Mouse (Mus musculus) adrenal gland, adult 18-20 months (tissue): Measurements from ENCODE around the gene 4933434E20Rik. TPM values are rescaled to one million over a fixed set of nuclear protein-coding genes. Genes with fewer than 3 reads are reported as not detected.

Experiments used
- DNase-seq, 2 experiments: peaks; one replicate each; pipeline ENCODE4 v3.0.0; 2021 to 2022; ENCODE audit warnings: low spot score in 2 of 2
- total RNA-seq, 2 experiments: library from RNA; stranded (reverse); gene quantifications; 1 replicate in 1 of 2; 2 replicates in 1 of 2; pipeline ENCODE4 v1.2.3; 2021

The 4933434E20Rik gene
- total RNA-seq, 2 experiments from 2014 or later = 88.2 to 89.0 TPM

GRCm38 (mm10) chr3:90079763-90080497 lies 28.5 kb downstream of the 4933434E20Rik start:
- DNase-seq = peak; percentile 59 to 67

DNA sequence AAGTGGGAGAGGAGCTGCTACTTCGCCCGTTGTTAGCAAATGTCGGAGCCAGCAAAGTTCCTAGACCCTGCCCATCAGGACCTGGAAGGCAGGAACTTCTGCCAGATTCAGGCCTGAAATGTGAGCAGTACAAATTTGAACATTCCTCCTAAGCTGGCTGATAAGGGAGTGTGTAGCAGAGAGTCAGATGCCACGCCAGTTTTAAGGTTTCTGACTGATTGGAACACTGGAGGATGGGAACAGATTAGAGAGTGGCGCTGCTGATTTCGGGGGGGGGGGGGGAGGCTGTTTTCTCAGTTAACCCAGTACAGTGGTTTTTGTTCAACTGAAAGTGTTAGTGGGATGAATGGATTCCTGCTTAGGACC lies 29.0 kb downstream of the 4933434E20Rik start:
- DNase-seq = no peak

- DNase-seq = no peak
Observed at GRCm38 (mm10) chr3:90081365-90082240, 30.2 kb downstream of the 4933434E20Rik start.

- DNase-seq = peak in 1 of 2 experiments; percentile 44
Observed at GRCm38 (mm10) chr3:90083034-90083433, 31.6 kb downstream of the 4933434E20Rik start.

- DNase-seq = no peak
Observed at GRCm38 (mm10) chr3:90083698-90084324, 32.4 kb downstream of the 4933434E20Rik start.

GRCm38 (mm10) chr3:90084790-90085189 lies 33.4 kb downstream of the 4933434E20Rik start:
- DNase-seq = no peak

DNA sequence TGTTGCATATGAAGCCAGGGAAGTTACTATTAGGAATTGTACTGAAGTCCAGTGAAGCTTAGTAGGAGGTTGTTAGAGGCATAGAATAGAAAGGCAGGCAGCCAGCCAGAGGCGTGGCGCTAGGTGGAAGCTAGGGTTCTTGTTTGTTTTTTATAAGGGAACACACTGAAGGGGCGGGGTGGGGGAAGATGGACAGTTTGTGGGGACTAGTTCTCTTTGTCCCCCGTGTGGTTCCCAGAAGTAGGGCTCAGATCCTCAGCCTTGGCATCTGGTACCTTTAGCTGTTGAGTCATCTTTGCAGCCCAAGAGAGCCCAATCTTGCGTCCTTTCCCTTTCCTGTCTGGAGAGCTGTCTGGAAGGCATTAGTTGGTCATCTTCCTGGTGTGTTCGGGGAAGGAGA lies 33.8 kb downstream of the 4933434E20Rik start:
- DNase-seq = peak in 1 of 2 experiments; percentile 22

- no peak for DNase-seq
Observed at GRCm38 (mm10) chr3:90086068-90086467, 34.6 kb downstream of the 4933434E20Rik start.

DNA sequence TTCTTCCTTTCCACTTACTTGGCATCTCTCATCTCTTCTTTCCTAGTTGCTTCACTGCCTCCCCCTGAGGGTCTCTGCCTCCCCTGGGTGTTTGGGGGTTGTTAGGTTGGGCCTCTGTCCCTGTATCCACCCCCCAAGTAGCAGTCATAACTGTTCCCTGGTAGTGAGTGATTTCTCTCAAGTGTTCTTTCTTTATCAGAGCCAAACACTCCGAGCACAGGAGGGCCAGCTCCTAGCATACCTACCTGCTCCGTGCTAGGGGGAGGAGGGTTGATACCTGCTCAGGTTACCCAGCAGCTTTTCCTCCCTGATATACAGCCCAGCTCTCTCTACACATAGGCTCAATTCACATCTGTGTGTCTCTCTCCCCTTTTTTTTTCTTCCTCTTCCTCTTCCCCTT lies 37.2 kb downstream of the 4933434E20Rik start:
- DNase-seq = no peak

DNA sequence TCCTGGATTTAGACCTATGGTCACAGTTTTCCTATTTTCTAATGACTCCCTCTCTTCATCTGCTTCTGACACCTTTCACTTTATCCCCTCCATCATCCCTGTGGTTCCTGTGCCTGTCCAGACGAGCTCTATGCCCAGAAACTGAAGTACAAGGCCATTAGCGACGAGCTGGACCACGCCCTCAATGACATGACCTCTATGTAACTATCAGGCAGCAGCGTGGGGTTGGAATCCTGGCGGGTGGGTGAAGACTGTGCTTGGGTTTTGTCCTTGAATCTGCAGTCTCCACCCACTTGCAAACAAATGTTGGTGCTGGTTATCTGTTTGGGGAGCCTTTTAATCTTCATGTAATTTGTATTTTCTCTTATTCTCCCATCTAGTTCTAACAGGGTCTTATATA lies 39.5 kb downstream of the 4933434E20Rik start:
- DNase-seq = no peak

DNA sequence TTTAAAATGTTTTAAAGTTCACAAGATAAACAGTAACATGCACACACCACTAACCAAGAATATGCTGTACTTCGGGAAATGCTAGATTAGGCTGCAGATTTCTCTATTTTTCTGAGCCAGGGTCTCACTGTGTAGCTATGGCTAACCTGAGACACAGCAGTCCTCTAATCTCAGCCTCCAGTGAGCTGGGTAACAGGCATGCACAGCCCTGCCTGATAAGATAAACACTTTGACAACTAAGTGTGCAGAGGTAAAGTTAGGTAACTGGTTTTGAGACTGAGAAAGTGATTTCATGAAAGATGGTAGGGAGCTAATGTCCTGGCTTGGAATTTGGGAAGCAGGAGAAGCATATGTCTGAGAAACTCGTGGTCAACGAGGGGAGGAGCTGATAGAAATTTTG lies 43.0 kb downstream of the 4933434E20Rik start:
- DNase-seq = no peak

GRCm38 (mm10) chr3:90097928-90098327 lies 46.5 kb downstream of the 4933434E20Rik start:
- DNase-seq = no peak

DNA sequence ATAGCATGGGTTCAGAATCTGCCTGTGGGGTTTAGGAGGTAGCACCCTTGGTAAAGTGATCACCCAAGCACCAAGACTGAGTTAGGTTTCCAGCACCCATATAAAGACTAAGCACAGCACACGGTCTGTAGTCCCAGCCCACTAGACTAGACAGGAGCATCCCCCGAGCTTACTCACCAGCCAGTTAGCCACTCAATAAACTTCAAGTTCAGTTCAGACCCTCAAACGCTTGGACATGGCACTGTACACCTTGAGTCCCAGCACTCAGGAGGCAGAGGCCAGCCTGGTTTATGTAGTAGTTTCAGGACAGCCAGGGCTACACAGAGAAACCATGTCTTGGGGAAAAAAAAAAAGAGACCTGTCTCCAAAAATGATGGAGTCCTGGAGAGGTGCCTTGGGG lies 49.6 kb downstream of the 4933434E20Rik start:
- DNase-seq = no peak

DNA sequence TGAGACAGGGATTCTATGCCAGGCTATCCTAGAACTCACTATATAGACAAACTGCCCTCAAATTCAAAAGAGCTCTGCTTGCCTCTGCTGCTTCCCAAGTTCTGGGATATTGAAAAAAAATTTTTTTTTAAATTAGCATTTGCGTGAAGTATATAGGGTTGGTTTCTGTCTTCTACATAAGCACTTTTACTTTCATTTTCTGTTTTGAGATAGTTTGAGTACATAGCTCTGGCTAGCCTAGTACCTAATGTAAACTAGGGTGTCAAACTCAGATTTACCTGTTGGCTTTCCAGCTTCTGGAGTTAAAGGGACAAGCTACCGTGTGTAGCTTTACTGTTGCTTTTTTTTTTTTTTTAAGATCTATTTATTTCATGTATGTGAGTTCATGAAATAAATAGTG lies 50.2 kb downstream of the 4933434E20Rik start:
- DNase-seq = no peak

- no peak for DNase-seq
Observed at GRCm38 (mm10) chr3:90102239-90102638, 50.8 kb downstream of the 4933434E20Rik start.

DNA sequence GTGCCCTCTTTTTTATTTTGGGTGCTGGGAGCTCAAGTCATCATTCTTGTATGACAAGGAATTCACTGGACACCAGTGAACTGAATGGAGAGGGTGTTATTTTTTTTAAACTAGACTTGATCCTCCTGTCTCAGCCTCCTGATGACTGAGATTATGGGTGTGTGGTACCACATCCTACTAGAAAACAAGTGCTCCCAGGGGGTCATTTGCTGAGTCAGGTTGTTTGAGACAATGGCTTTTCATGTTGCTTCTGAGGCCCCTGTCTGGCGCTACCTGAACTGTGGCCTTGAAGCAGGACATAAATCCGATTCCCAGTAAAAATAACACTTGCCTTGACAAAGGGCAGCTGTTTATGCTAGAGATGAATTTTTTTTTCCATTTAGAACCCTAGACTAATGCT lies 51.7 kb downstream of the 4933434E20Rik start:
- no peak for DNase-seq

GRCm38 (mm10) chr3:90103938-90104337 lies 52.5 kb downstream of the 4933434E20Rik start, which contains the start of gene Nup210l:
Nup210l (plus strand) TSS chr3:90104132.
- DNase-seq = no peak

- DNase-seq = no peak
Observed at GRCm38 (mm10) chr3:90111706-90112105, 60.3 kb downstream of the 4933434E20Rik start.

DNA sequence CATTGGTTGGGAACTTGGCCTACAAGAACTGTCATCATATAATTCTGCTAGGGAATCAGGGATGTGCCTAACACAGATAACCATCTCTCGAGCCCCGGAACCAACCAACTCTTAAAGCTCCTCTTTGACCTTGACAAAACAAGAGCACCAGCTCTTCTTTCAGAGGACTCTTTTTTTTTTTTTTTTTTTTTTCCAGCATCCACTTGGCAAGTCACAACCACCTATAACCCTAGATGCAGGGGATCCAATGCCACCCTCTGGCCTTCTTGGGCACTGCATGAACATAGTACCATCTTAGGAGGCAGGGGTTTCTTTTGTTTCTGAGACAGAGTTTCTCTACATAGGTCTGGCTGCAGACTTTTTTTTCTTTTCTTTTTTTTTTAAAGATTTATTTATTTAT lies 62.9 kb downstream of the 4933434E20Rik start:
- DNase-seq = no peak

- no peak for DNase-seq
Observed at GRCm38 (mm10) chr3:90115526-90115925, 64.1 kb downstream of the 4933434E20Rik start.
